Mouse (Mus musculus): ENCODE results near the gene Slc43a3.

Gene Slc43a3

GRCm38 (mm10) chr2:84937491-84938150, 1.2 kb downstream of the Slc43a3 start:
- DNase-seq (ENCODE audit: low spot score): no peak

- DNase-seq (ENCODE audit: low spot score): no peak
Observed at GRCm38 (mm10) chr2:84938249-84938946, 2.0 kb downstream of the Slc43a3 start.

- no peak for DNase-seq (ENCODE audit: low spot score)
Observed at GRCm38 (mm10) chr2:84939306-84939705, 2.9 kb downstream of the Slc43a3 start.

- DNase-seq (ENCODE audit: low spot score): no peak
Observed at GRCm38 (mm10) chr2:84939711-84940110, 3.3 kb downstream of the Slc43a3 start.

GRCm38 (mm10) chr2:84941332-84941731, 5.0 kb downstream of the Slc43a3 start:
- no peak for DNase-seq (ENCODE audit: low spot score)

GRCm38 (mm10) chr2:84941795-84942194, 5.4 kb downstream of the Slc43a3 start:
- no peak for DNase-seq (ENCODE audit: low spot score)

- no peak for DNase-seq (ENCODE audit: low spot score)
Observed at GRCm38 (mm10) chr2:84947154-84947771, 10.9 kb downstream of the Slc43a3 start.

GRCm38 (mm10) chr2:84948252-84948651, 11.9 kb downstream of the Slc43a3 start:
- DNase-seq (ENCODE audit: low spot score): no peak

- no peak for DNase-seq (ENCODE audit: low spot score)
Observed at GRCm38 (mm10) chr2:84948721-84949120, 12.3 kb downstream of the Slc43a3 start.

- no peak for DNase-seq (ENCODE audit: low spot score)
Observed at GRCm38 (mm10) chr2:84951027-84951426, 14.6 kb downstream of the Slc43a3 start.

GRCm38 (mm10) chr2:84952251-84952650, 15.9 kb downstream of the Slc43a3 start:
- no peak for DNase-seq (ENCODE audit: low spot score)

- no peak for DNase-seq (ENCODE audit: low spot score)
Observed at GRCm38 (mm10) chr2:84952693-84953092, 16.3 kb downstream of the Slc43a3 start.

GRCm38 (mm10) chr2:84955435-84955834, 19.1 kb downstream of the Slc43a3 start:
- no peak for DNase-seq (ENCODE audit: low spot score)

- DNase-seq (ENCODE audit: low spot score): peak; percentile 55
Observed at GRCm38 (mm10) chr2:84956274-84956673, 19.9 kb downstream of the Slc43a3 start.

GRCm38 (mm10) chr2:84958588-84959264, 22.3 kb downstream of the Slc43a3 start:
- no peak for DNase-seq (ENCODE audit: low spot score)

- peak; percentile 43 for DNase-seq (ENCODE audit: low spot score)
Observed at GRCm38 (mm10) chr2:84961300-84961699, 24.9 kb downstream of the Slc43a3 start.

- DNase-seq (ENCODE audit: low spot score): no peak
Observed at GRCm38 (mm10) chr2:84961901-84962300, 25.5 kb downstream of the Slc43a3 start.

- DNase-seq (ENCODE audit: low spot score): no peak
Observed at GRCm38 (mm10) chr2:84962906-84963507, 26.6 kb downstream of the Slc43a3 start.

- DNase-seq (ENCODE audit: low spot score): no peak
Observed at GRCm38 (mm10) chr2:84964111-84964801, 27.9 kb downstream of the Slc43a3 start.

GRCm38 (mm10) chr2:84967318-84967991, 31.1 kb downstream of the Slc43a3 start:
- no peak for DNase-seq (ENCODE audit: low spot score)

- DNase-seq (ENCODE audit: low spot score): no peak
Observed at GRCm38 (mm10) chr2:84975580-84975979, 39.2 kb downstream of the Slc43a3 start.
